Comparison of ENCODE assay signal across 14 mouse cellular contexts in genomic region chr7:55966866-55967460, GRCm38 (mm10).
DNase-seq lines count a peak whose midpoint lies in the region.
"Had no signal": no experiment of that assay in that cellular context is flagged by ENCODE, and none has a peak within 500 bp of the region (broad histone marks: within the 10 kb centered on the region; RNA-seq: fewer than 3 reads in every experiment).

No protein-coding gene starts in this region.

- peak; percentile 33 for DNase-seq in kidney, adult 9 months
- DNase-seq in kidney, postnatal 14 days, result no peak
- DNase-seq in MN1 (ENCODE audit: low spot score), result peak; percentile 72
- DNase-seq in embryo, embryonic 10.5 days (ENCODE audit: low spot score), result peak; percentile 37
- DNase-seq in retina, postnatal 1 day, result peak; percentile 7
- no peak for DNase-seq in lung, postnatal 14 days
- no peak for DNase-seq in thymus, postnatal 10 days (ENCODE audit: low spot score in 2 of 2)
- DNase-seq: adrenal gland, adult 8-10 months; cerebellum, adult 2 months; cerebellum, postnatal 14 days; forebrain, postnatal 0 days; kidney, adult 11 months; liver, embryonic 13.5 days; lung, embryonic 14.5 days had no signal

Comparison
In these comparisons a context has a peak if more than half of its experiments do, and no peak if none do; other contexts are left out.
1. DNase-seq: peak in kidney, adult 9 months (single experiment), MN1 (single experiment), embryo, embryonic 10.5 days (single experiment) and retina, postnatal 1 day (single experiment); none in kidney, postnatal 14 days (single experiment), lung, postnatal 14 days (single experiment) and thymus, postnatal 10 days (0 of 2).